Mouse (Mus musculus): ENCODE measurements around the gene Kmt5a.
"Not testable (repeated sequence)": the region's sequence is repeated elsewhere in the genome, so short reads cannot be mapped to it uniquely, and the experiment has no call there.

The Kmt5a gene

GRCm38 (mm10) chr5:124445621-124446293 lies 6.0 kb downstream of the Kmt5a start:
- in situ Hi-C loops (cut with MboI, MseI): no loop called here

DNA sequence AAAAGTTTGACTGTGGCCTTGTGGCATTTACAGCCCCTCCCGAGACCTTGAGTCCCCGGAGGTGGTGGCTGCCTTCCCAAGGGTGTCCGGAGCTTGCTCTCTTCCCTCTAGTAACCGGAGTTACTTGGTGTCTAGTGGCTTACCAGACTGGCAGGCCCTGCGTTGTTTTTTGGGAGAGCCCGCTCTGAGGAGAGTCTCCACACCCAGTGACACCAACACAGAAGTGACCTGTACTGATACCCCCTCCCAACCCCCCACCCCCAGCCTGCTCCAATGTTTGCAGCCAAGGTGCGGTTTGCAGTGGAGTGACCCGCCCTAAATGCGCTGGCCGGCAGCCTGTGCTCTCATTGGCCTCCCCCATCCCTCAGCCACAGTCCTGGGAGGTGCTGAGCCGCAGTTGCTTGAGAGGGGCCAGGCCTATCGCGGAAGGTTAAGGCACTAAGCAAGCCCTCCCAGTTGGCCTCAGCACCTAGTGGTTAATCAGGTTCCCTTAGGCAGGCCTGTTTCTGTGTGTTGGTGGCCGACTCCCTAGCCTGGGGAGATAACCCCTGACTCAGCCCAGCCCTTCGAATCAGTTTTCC lies 6.7 kb downstream of the Kmt5a start:
- in situ Hi-C loops (cut with MboI, MseI): no loop called here

- in situ Hi-C loops (cut with MboI, MseI): no loop called here
Measured at GRCm38 (mm10) chr5:124449494-124449893, 9.8 kb downstream of the Kmt5a start.

DNA sequence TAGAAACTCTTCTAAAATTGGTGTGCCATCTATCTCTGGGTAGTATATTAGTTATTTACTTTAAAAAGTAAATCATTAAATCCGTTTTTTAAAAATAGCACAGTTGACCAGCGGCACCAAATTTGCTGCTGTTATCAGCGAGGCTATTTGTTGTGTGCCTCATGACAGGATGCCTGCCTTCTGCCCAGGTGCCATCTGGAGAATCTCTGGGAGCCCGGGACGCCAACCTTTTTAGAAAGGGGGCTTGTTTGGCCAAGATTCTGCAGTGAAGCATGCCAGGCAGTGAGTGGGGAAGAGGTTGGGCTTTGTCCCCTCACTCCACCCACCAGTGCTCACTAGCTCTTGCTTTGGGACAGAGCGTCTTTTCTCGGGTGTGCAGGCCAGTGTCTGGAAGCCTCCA lies 10.3 kb downstream of the Kmt5a start:
- in situ Hi-C loops (cut with MboI, MseI): no loop called here

- in situ Hi-C loops (cut with MboI, MseI): no loop called here
Measured at GRCm38 (mm10) chr5:124450641-124451340, 11.1 kb downstream of the Kmt5a start.

- in situ Hi-C loops (cut with MboI, MseI): no loop called here
Measured at GRCm38 (mm10) chr5:124452494-124453228, 12.9 kb downstream of the Kmt5a start.

DNA sequence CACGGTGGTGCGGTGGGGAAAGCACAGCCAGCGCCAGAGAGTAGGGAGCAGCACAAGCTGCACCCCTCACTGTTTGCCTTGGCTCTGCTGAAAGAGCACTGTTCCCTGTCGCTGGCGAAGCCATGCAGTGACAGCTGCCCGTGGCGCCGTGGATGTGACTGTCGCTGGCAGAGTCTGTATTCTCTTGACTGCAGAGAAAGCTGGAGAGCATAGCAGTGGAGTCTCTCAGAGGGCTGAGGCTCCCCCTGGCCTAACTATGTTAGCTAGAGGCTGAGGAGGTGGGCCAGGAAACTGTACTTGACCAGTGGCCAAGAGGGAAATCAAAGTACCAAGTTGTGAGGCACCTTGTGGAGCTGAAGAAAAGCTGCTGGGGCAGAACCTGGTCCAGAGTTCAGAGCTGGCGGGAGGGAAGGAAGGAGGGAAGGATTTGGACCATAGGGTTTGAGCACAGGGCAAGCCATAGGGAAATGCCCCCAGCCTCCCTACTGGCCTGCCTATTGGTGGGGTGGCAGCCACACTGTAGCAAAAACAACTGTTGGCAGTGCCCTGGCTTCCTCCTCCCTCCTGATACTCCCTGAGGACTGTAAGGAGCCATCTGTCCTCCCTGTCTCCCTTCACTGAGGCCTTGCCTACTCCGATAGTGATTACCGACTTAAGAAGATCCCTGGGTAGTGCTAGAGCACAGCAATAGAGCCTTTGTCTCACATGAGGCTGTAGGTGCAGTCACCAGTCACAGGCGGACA lies 13.8 kb downstream of the Kmt5a start:
- in situ Hi-C loops (cut with MboI, MseI): no loop called here

GRCm38 (mm10) chr5:124454082-124454419 lies 14.3 kb downstream of the Kmt5a start:
- in situ Hi-C loops (cut with MboI, MseI): no loop called here

GRCm38 (mm10) chr5:124456762-124457161 lies 17.0 kb downstream of the Kmt5a start:
- in situ Hi-C loops (cut with MboI, MseI): no loop called here

DNA sequence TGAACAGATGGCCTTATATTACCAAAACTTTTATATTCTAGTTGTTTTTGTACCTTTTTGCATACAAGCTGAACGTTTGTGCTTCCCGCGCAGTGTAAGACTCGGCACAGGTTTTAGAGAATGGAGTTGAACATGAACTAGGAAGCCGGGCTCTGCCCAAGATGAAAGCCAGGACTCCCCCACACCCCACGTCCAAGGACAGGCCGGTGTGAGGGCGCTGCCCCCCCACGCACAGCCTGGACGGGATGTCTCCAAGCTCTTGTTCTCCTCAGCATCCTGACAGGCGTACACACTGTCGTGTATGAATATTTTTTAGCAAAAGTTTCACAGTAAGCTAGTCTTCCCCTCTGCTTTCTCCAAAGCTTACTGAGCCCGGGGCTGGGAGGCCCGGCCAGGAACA lies 21.2 kb downstream of the Kmt5a start:
- in situ Hi-C loops (cut with MboI, MseI): not testable (repeated sequence)

- in situ Hi-C loops (cut with MboI, MseI): no loop called here
Measured at GRCm38 (mm10) chr5:124462297-124463025, 22.7 kb downstream of the Kmt5a start.

DNA sequence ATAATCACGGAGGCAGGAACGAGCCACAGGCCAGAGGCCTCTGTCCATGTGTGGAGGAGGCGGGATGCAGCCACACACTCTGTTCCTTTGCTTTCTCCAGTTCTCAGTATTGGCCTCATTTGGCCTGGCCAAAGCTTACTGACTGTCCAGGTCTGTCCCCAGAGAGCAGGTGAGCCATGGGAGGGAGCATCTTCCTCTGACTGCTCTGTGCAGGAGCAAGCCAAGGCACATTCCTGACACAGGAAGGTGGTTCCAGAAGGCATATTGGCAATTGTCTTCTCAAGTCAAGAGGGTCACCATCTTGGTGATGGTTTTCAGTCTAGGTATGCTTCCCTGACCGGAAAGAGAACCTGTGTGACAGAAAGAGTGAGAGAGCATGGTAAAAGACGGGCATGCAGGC lies 23.7 kb downstream of the Kmt5a start:
- in situ Hi-C loops (cut with MboI, MseI): no loop called here

- in situ Hi-C loops (cut with MboI, MseI): no loop called here
Measured at GRCm38 (mm10) chr5:124464905-124465304, 25.2 kb downstream of the Kmt5a start.

- in situ Hi-C loops (cut with MboI, MseI): no loop called here
Measured at GRCm38 (mm10) chr5:124467766-124468165, 28.0 kb downstream of the Kmt5a start.

GRCm38 (mm10) chr5:124468365-124468764 lies 28.6 kb downstream of the Kmt5a start:
- in situ Hi-C loops (cut with MboI, MseI): no loop called here

- in situ Hi-C loops (cut with MboI, MseI): no loop called here
Measured at GRCm38 (mm10) chr5:124469486-124469885, 29.8 kb downstream of the Kmt5a start.

DNA sequence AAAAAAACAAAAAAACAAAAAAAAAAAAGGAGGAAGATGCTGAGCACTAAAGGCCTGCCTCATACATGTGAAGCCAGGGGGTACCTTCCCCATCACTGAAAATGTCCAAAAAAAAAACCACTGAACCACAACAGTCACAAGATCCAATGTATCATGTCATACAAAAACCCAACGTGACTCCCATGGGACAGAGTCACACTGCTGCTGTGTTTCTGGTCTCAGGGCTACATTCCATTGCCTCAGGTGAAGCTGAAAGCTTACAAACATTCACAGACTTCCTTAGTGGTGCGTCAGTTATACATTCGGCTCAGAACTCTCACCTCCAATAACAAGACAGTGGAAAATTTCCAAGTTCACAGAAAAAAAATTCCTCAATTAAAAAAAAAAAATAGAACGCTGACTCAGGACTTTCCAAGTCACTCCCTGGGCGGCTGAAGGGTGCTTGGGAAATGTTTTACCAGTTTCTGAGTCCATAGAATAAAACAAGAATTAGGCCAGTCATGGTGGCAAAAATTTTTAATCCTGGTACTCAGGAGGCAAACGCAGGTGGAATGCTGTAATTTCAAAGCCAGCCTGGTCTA lies 31.0 kb downstream of the Kmt5a start:
- in situ Hi-C loops (cut with MboI, MseI): loop anchor here (5.0 to 10.0 kb wide), 2 partner anchors 33 to 286 kb away; partner anchors contain the start of gene Kmt5a

- in situ Hi-C loops (cut with MboI, MseI): loop anchor here (10.0 kb wide), 1 partner anchor 294 kb away; no protein-coding TSS in a partner anchor
Measured at GRCm38 (mm10) chr5:124478873-124479204, 39.1 kb downstream of the Kmt5a start.

DNA sequence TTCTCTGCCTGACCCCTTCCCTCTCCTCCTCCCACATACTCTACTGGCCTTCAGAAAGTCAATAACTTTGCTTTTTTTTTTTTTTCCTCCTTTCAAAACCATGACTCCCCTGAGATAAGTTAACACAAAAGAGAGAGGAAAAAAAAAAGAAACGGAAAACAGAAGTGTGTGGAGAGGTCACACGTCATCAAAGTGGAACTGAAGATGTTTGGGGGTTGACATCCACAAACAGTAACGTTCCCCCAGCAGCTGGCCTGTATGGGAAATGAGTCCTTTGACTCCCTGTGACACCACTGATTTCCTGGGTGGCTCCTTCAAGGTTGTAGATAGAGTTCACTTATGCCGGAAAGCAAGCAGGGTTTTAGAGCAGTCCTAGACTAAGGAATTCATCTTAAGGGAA lies 40.4 kb downstream of the Kmt5a start:
- in situ Hi-C loops (cut with MboI, MseI): no loop called here

DNA sequence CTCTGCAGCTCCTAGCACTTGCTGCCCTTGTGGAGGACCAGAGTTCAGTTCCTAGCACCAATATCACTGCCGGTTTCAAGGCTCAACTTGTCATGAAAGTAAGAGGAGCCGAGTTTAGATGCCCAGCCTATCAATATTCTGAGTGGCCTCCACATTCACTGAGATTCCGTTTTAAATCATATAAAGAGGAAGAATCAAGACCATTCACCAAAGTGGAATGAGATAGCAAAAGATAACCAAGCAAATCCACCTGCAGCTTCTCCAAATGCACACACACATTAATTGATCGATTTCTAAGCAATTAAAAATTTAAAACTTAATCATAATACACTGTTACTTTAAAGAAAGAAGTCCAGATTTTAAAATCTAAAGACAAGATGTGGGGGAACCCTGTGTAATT lies 42.0 kb downstream of the Kmt5a start:
- in situ Hi-C loops (cut with MboI, MseI): no loop called here
